In the genomic region with DNA sequence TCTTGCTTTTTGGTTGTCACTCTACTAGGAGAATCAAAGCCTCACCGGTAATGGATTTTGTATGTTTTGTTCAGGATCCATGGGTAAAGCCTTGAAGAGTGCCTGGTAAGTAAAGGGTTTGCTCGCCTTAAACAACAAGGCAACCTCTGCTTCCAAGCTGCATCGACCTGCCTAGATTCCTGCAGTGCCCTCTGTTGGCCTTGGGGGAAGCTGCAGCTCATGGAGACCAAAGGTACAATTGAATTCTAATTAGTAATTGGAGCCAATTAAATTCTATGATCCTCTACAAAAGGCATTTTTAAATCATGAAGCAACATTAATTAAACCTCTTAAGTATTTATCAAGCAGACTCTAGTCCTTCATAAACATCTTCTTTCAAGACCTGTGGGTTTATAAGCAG, we compare ENCODE assay signal across 10 mouse cellular contexts.
DNase-seq lines count a peak whose midpoint lies in the region; TF ChIP-seq lines count a peak whose summit lies in the region.
"Had no signal": no experiment of that assay in that cellular context is flagged by ENCODE, and none has a peak within 500 bp of the region (broad histone marks: within the 10 kb centered on the region; RNA-seq: fewer than 3 reads in every experiment).

No protein-coding gene starts in this region.

- WGBS in lung, adult 2 months, result 54% methylated on average over 3 of the region's 3 CpGs

- peak; percentile 54 for TF ChIP-seq CTCF in lung, adult 2 months (IDR thresholded peaks at IDR 0.05; ENCODE audit: insufficient read depth, low read length)

- DNase-seq in cerebellum, postnatal 14 days, result peak; percentile 23 to 45
- no peak for DNase-seq in cerebellum, adult 11-12 months
- DNase-seq in lung, adult 2 months, result peak; percentile 14
- no peak for DNase-seq in lung, postnatal 25 days (ENCODE audit: low spot score)
- DNase-seq in kidney, postnatal 14 days, result peak; percentile 15
- DNase-seq in thymus, postnatal 36 days, result peak; percentile 40 to 45
- DNase-seq in right cerebral cortex, postnatal 25 days, result no peak
- no peak for DNase-seq in ovary, postnatal 36 days (ENCODE audit: low spot score)

- H3K4me3 ChIP-seq in lung, adult 2 months (replicated peaks; ENCODE audit: extremely low read depth, low read depth, low read length), result no peak overlapping the region
- H3K4me3 ChIP-seq: embryonic facial prominence, embryonic 12.5 days; megakaryocyte, embryonic 14.5 days had no signal

- no peak for TF ChIP-seq POLR2A in lung, adult 2 months (IDR thresholded peaks at IDR 0.05; ENCODE audit: borderline replicate concordance, extremely low read depth, low read depth, low read length)

- H3K4me1 ChIP-seq in lung, adult 2 months (ENCODE audit: control insufficient read depth, insufficient read depth, low read length), result no peaks in the 10 kb centered on the region
- H3K4me1 ChIP-seq: embryonic facial prominence, embryonic 12.5 days; megakaryocyte, embryonic 14.5 days had no signal

Comparison
In these comparisons a context has a peak if more than half of its experiments do, and no peak if none do; other contexts are left out.
1. DNase-seq: peak in cerebellum, postnatal 14 days (2 of 2), lung, adult 2 months (single experiment), kidney, postnatal 14 days (single experiment) and thymus, postnatal 36 days (2 of 2); none in cerebellum, adult 11-12 months (single experiment), lung, postnatal 25 days (single experiment), right cerebral cortex, postnatal 25 days (single experiment) and ovary, postnatal 36 days (single experiment).